Mouse (Mus musculus) liver, embryonic 18 days (tissue): ENCODE results near the gene Rps19. TPM values are rescaled to one million over a fixed set of nuclear protein-coding genes. Genes with fewer than 3 reads are reported as not detected.

Experiments
- polyA plus RNA-seq: library from polyadenylated mRNA; depleted of rRNA; stranded (reverse); fragments of >200 nt; gene quantifications from 2 replicates; pipeline ENCODE4 v1.2.3, GENCODE M21; 2012; rRNA removed

Rps19 gene
- 500 and 552 TPM in 2 replicates for polyA plus RNA-seq

GRCm38 (mm10) chr7:24883896-24884692 is at the start of gene Rps19:
TSS of gene Rps19 (plus strand) at chr7:24884371.

GRCm38 (mm10) chr7:24861913-24862312 is 22.3 kb upstream of the Rps19 start, which contains the start of gene Gm9844:
TSS of gene Gm9844 (plus strand) at chr7:24862213.

GRCm38 (mm10) chr7:24869532-24870165 is 14.5 kb upstream of the Rps19 start, which contains the start of the genes Lypd4 and Dmrtc2:
TSS of gene Lypd4 (minus strand) at chr7:24869941.
TSS of gene Dmrtc2 (plus strand) at chr7:24870057.

GRCm38 (mm10) chr7:24897224-24897623 is 13.1 kb downstream of the Rps19 start, which contains the start of gene Cd79a:
TSS of gene Cd79a (plus strand) at chr7:24897381.

GRCm38 (mm10) chr7:24902630-24903443 is 18.7 kb downstream of the Rps19 start, which contains the start of gene Arhgef1:
TSS of gene Arhgef1 (plus strand) at chr7:24902912.

Other genes starting within 250 kb of the Rps19 start
- 0.01 and 0.02 TPM in 2 replicates for gene Lypd3, start 247.8 kb upstream of the Rps19 start, polyA plus RNA-seq
- gene Tex101, start 207.7 kb upstream of the Rps19 start, polyA plus RNA-seq: not detected in 2 replicates
- gene BC049730, start 175.1 kb upstream of the Rps19 start, polyA plus RNA-seq: not detected in 2 replicates
- not detected in 2 replicates for gene Gm4763, start 157.5 kb upstream of the Rps19 start, polyA plus RNA-seq
- 20.4 and 31.4 TPM in 2 replicates for gene Cd177, start 124.1 kb upstream of the Rps19 start, polyA plus RNA-seq
- 7.0 and 7.4 TPM in 2 replicates for gene Ceacam10, start 107.2 kb upstream of the Rps19 start, polyA plus RNA-seq
- gene Gm9844, start 22.2 kb upstream of the Rps19 start, polyA plus RNA-seq: 3.8 and 4.1 TPM in 2 replicates
- not detected in 2 replicates for gene Lypd4, start 14.4 kb upstream of the Rps19 start, polyA plus RNA-seq
- gene Dmrtc2, start 14.3 kb upstream of the Rps19 start, polyA plus RNA-seq: not detected in 2 replicates
- 15.1 and 20.2 TPM in 2 replicates for gene Cd79a, start 13.0 kb downstream of the Rps19 start, polyA plus RNA-seq
- gene Arhgef1, start 18.5 kb downstream of the Rps19 start, polyA plus RNA-seq: 42.5 and 57.9 TPM in 2 replicates
- gene Gm4881, start 60.1 kb downstream of the Rps19 start, polyA plus RNA-seq: not detected in 2 replicates
- gene Rabac1, start 88.4 kb downstream of the Rps19 start, polyA plus RNA-seq: 84.6 and 89.7 TPM in 2 replicates
- 0.66 and 0.78 TPM in 2 replicates for gene Atp1a3, start 121.6 kb downstream of the Rps19 start, polyA plus RNA-seq
- gene Grik5, start 188.0 kb downstream of the Rps19 start, polyA plus RNA-seq: 5.0 and 6.4 TPM in 2 replicates
- 8.8 and 10.5 TPM in 2 replicates for gene Zfp574, start 188.2 kb downstream of the Rps19 start, polyA plus RNA-seq